Mouse (Mus musculus) right cerebral cortex, adult 2 months (tissue): ENCODE measurements at regions not wholly inside any gene's neighbourhood (a gene's known extent, or its start where the extent isn't known, plus 50 kb on each side); places are given as distances from the start of the nearest gene placed in this dataset.

Experiments used
- DNase-seq, 2 experiments: peaks; one replicate each; pipeline ENCODE4 v3.0.0; 2021 to 2022; ENCODE audit warnings: low spot score in 2 of 2

GRCm38 (mm10) chr7:145105831-145106493 lies 102.0 kb downstream of the 1810010D01Rik start:
- DNase-seq, result no peak

- DNase-seq, result no peak
These were observed 105.2 kb downstream of the 1810010D01Rik start for GRCm38 (mm10) chr7:145102692-145103091.

- DNase-seq, result no peak
These were observed 105.7 kb downstream of the 1810010D01Rik start for GRCm38 (mm10) chr7:145102216-145102615.

- DNase-seq, result no peak
These were observed 109.6 kb downstream of the 1810010D01Rik start for GRCm38 (mm10) chr7:145098335-145098734.

- DNase-seq, result no peak
These were observed 113.8 kb downstream of the 1810010D01Rik start for GRCm38 (mm10) chr7:145094134-145094526.

GRCm38 (mm10) chr7:145093417-145094133 lies 114.3 kb downstream of the 1810010D01Rik start:
- DNase-seq, result no peak

- DNase-seq, result no peak
These were observed 115.3 kb downstream of the 1810010D01Rik start for GRCm38 (mm10) chr7:145092392-145093176.

GRCm38 (mm10) chr7:145090849-145091248 lies 117.1 kb downstream of the 1810010D01Rik start:
- no peak for DNase-seq

GRCm38 (mm10) chr7:145089315-145089721 lies 118.6 kb downstream of the 1810010D01Rik start:
- no peak for DNase-seq

- no peak for DNase-seq
These were observed 119.3 kb downstream of the 1810010D01Rik start for GRCm38 (mm10) chr7:145088655-145089054.

GRCm38 (mm10) chr7:145087790-145088189 lies 120.1 kb downstream of the 1810010D01Rik start:
- no peak for DNase-seq

GRCm38 (mm10) chr7:145082917-145083752 lies 124.8 kb downstream of the 1810010D01Rik start:
- no peak for DNase-seq

GRCm38 (mm10) chr7:145071996-145072790 lies 132.5 kb upstream of the Ccnd1 start:
- DNase-seq, result no peak

GRCm38 (mm10) chr7:145071533-145071932 lies 131.8 kb upstream of the Ccnd1 start:
- no peak for DNase-seq

GRCm38 (mm10) chr7:145067366-145067765 lies 127.6 kb upstream of the Ccnd1 start:
- no peak for DNase-seq

- DNase-seq, result peak in 1 of 2 experiments; percentile 5
These were observed 116.6 kb upstream of the Ccnd1 start for GRCm38 (mm10) chr7:145056320-145056719.

- no peak for DNase-seq
These were observed 111.9 kb upstream of the Ccnd1 start for GRCm38 (mm10) chr7:145051616-145052015.

GRCm38 (mm10) chr7:145050729-145051128 lies 111.0 kb upstream of the Ccnd1 start:
- no peak for DNase-seq

- DNase-seq, result no peak
These were observed 108.8 kb upstream of the Ccnd1 start for GRCm38 (mm10) chr7:145048481-145048877.

GRCm38 (mm10) chr7:145047771-145048480 lies 108.2 kb upstream of the Ccnd1 start:
- no peak for DNase-seq
